Comparison of ENCODE assay signal across 21 mouse cellular contexts in genomic region chr11:76465879-76466278, GRCm38 (mm10). TPM values are rescaled to one million over a fixed set of nuclear protein-coding genes. Genes with fewer than 3 reads are reported as not detected.
DNase-seq lines count a peak whose midpoint lies in the region; ATAC-seq lines count a peak whose summit lies in the region.
"Had no signal": no experiment of that assay in that cellular context is flagged by ENCODE, and none has a peak within 500 bp of the region (broad histone marks: within the 10 kb centered on the region; RNA-seq: fewer than 3 reads in every experiment).

No protein-coding gene starts in this region.

- no peak for ATAC-seq in forebrain, embryonic 12.5 days (ENCODE audit: low FRiP score)
- ATAC-seq in midbrain, embryonic 13.5 days, result no peak
- ATAC-seq in midbrain, embryonic 11.5 days (ENCODE audit: low FRiP score), result no peak
- no peak for ATAC-seq in hindbrain, embryonic 13.5 days (ENCODE audit: low FRiP score)
- no peak for ATAC-seq in neural tube, embryonic 14.5 days (ENCODE audit: low read depth)
- no peak for ATAC-seq in megakaryocyte, adult 5-6 weeks (ENCODE audit: poor library complexity, severe bottlenecking)
- ATAC-seq: activated CD4-positive, CD25-positive, alpha-beta regulatory T cell, adult 4 months; inflammation-experienced regulatory T-cells, adult 6 months had no signal

- WGBS in forebrain, embryonic 12.5 days, result 97% methylated on average over 4 of the region's 4 CpGs
- 78% methylated on average over 4 of the region's 4 CpGs for WGBS in forebrain, embryonic 10.5 days
- 89% methylated on average over 4 of the region's 4 CpGs for WGBS in midbrain, embryonic 13.5 days
- 88% methylated on average over 4 of the region's 4 CpGs for WGBS in midbrain, embryonic 11.5 days
- WGBS in hindbrain, embryonic 13.5 days, result 84% methylated on average over 4 of the region's 4 CpGs
- 88% methylated on average over 4 of the region's 4 CpGs for WGBS in neural tube, embryonic 14.5 days

- peaks cover 29% of the 10 kb centered on the region for H3K36me3 ChIP-seq in forebrain, embryonic 12.5 days (replicated peaks)
- peaks cover 39% of the 10 kb centered on the region for H3K36me3 ChIP-seq in forebrain, embryonic 10.5 days (replicated peaks)
- H3K36me3 ChIP-seq in midbrain, embryonic 13.5 days, result peaks cover 38% of the 10 kb centered on the region
- peaks cover 3% of the 10 kb centered on the region; the same call in 1 of the 2 replicates for H3K36me3 ChIP-seq in midbrain, embryonic 11.5 days (ENCODE audit: control insufficient read depth, insufficient read depth, low read length)
- peaks cover 37% of the 10 kb centered on the region for H3K36me3 ChIP-seq in hindbrain, embryonic 13.5 days
- peaks cover 10% of the 10 kb centered on the region for H3K36me3 ChIP-seq in neural tube, embryonic 14.5 days (ENCODE audit: control insufficient read depth, insufficient read depth, low read length)
- H3K36me3 ChIP-seq: liver, embryonic 13.5 days had no signal

- H3K4me2 ChIP-seq in forebrain, embryonic 12.5 days, result peak overlapping the region; percentile 6; the same call in 1 of the 2 replicates
- peak overlapping the region; percentile 73 for H3K4me2 ChIP-seq in midbrain, embryonic 13.5 days (replicated peaks)
- no peak overlapping the region for H3K4me2 ChIP-seq in midbrain, embryonic 11.5 days
- H3K4me2 ChIP-seq in hindbrain, embryonic 13.5 days, result peak overlapping the region; percentile 78
- peak overlapping the region; percentile 64; the same call in 1 of the 2 replicates for H3K4me2 ChIP-seq in neural tube, embryonic 14.5 days (ENCODE audit: low read depth, low read length)
- H3K4me2 ChIP-seq: embryonic facial prominence, embryonic 15.5 days; limb, embryonic 12.5 days; liver, embryonic 13.5 days; lung, embryonic 15.5 days had no signal

- no peak overlapping the region for H3K27ac ChIP-seq in forebrain, embryonic 12.5 days
- H3K27ac ChIP-seq in forebrain, embryonic 10.5 days, result no peak overlapping the region
- no peak overlapping the region for H3K27ac ChIP-seq in midbrain, embryonic 13.5 days
- no peak overlapping the region for H3K27ac ChIP-seq in midbrain, embryonic 11.5 days (ENCODE audit: low read depth, low read length)
- peak overlapping the region; percentile 97; the same call in 1 of the 2 replicates for H3K27ac ChIP-seq in hindbrain, embryonic 13.5 days
- no peak overlapping the region for H3K27ac ChIP-seq in neural tube, embryonic 14.5 days (ENCODE audit: low read depth, low read length)
- H3K27ac ChIP-seq: embryonic facial prominence, embryonic 15.5 days; liver, embryonic 13.5 days; lung, embryonic 15.5 days had no signal

- no peak for DNase-seq in forebrain, embryonic 10.5 days (ENCODE audit: extremely low spot score, low spot score)
- no peak for DNase-seq in midbrain, embryonic 11.5 days (ENCODE audit: low spot score, missing footprints)
- DNase-seq in layer of hippocampus, adult 8-10 months (ENCODE audit: low spot score in 2 of 2), result no peak
- DNase-seq: adrenal gland, postnatal 25 days; cerebellum, adult 18-20 months; gastrocnemius, postnatal 14 days; heart, postnatal 10 days; liver, embryonic 13.5 days; right cerebral cortex, adult 18-20 months had no signal

- no peaks in the 10 kb centered on the region for H3K9me3 ChIP-seq in forebrain, embryonic 12.5 days
- no peaks in the 10 kb centered on the region for H3K9me3 ChIP-seq in forebrain, embryonic 10.5 days
- no peaks in the 10 kb centered on the region for H3K9me3 ChIP-seq in midbrain, embryonic 13.5 days
- no peaks in the 10 kb centered on the region for H3K9me3 ChIP-seq in midbrain, embryonic 11.5 days (ENCODE audit: control insufficient read depth, low read length)
- no peaks in the 10 kb centered on the region for H3K9me3 ChIP-seq in hindbrain, embryonic 13.5 days
- no peaks in the 10 kb centered on the region for H3K9me3 ChIP-seq in neural tube, embryonic 14.5 days (ENCODE audit: control insufficient read depth, low read length)
- H3K9me3 ChIP-seq: embryonic facial prominence, embryonic 15.5 days; limb, embryonic 12.5 days; liver, embryonic 13.5 days; lung, embryonic 15.5 days; megakaryocyte, embryonic 14.5 days had no signal

- H3K9ac ChIP-seq in forebrain, embryonic 12.5 days, result no peak overlapping the region
- 0 out of 2 replicates have a peak overlapping the region, but pooled peaks have one; percentile 84 for H3K9ac ChIP-seq in midbrain, embryonic 13.5 days (replicated peaks)
- no peak overlapping the region for H3K9ac ChIP-seq in midbrain, embryonic 11.5 days (ENCODE audit: low read length)
- H3K9ac ChIP-seq in hindbrain, embryonic 13.5 days, result peak overlapping the region; percentile 85
- no peak overlapping the region for H3K9ac ChIP-seq in neural tube, embryonic 14.5 days (replicated peaks; ENCODE audit: low read depth, low read length)
- H3K9ac ChIP-seq: embryonic facial prominence, embryonic 15.5 days; limb, embryonic 12.5 days; liver, embryonic 13.5 days; lung, embryonic 15.5 days had no signal

- H3K4me1 ChIP-seq in forebrain, embryonic 12.5 days, result peaks cover 64% of the 10 kb centered on the region
- peaks cover 63% of the 10 kb centered on the region for H3K4me1 ChIP-seq in forebrain, embryonic 10.5 days
- peaks cover 78% of the 10 kb centered on the region for H3K4me1 ChIP-seq in midbrain, embryonic 13.5 days (replicated peaks)
- peaks cover 34% of the 10 kb centered on the region for H3K4me1 ChIP-seq in midbrain, embryonic 11.5 days (ENCODE audit: control insufficient read depth, insufficient read depth, low read length)
- H3K4me1 ChIP-seq in hindbrain, embryonic 13.5 days (replicated peaks), result peaks cover 94% of the 10 kb centered on the region
- H3K4me1 ChIP-seq in neural tube, embryonic 14.5 days (ENCODE audit: control insufficient read depth, insufficient read depth, low read length), result peaks cover 46% of the 10 kb centered on the region

- no peaks in the 10 kb centered on the region for H3K27me3 ChIP-seq in forebrain, embryonic 12.5 days
- H3K27me3 ChIP-seq in forebrain, embryonic 10.5 days (ENCODE audit: poor library complexity, severe bottlenecking), result peaks cover 25% of the 10 kb centered on the region
- no peaks in the 10 kb centered on the region for H3K27me3 ChIP-seq in midbrain, embryonic 13.5 days
- no peaks in the 10 kb centered on the region for H3K27me3 ChIP-seq in midbrain, embryonic 11.5 days (ENCODE audit: control insufficient read depth, insufficient read depth, low read length)
- no peaks in the 10 kb centered on the region for H3K27me3 ChIP-seq in hindbrain, embryonic 13.5 days
- H3K27me3 ChIP-seq in neural tube, embryonic 14.5 days (ENCODE audit: control insufficient read depth, insufficient read depth, low read length), result no peaks in the 10 kb centered on the region
- H3K27me3 ChIP-seq: embryonic facial prominence, embryonic 15.5 days; limb, embryonic 12.5 days; lung, embryonic 15.5 days had no signal

- H3K4me3 ChIP-seq in forebrain, embryonic 12.5 days (replicated peaks), result no peak overlapping the region
- H3K4me3 ChIP-seq in forebrain, embryonic 10.5 days, result no peak overlapping the region
- 0 out of 2 replicates have a peak overlapping the region, but pooled peaks have one; percentile 48 for H3K4me3 ChIP-seq in midbrain, embryonic 13.5 days (replicated peaks)
- no peak overlapping the region for H3K4me3 ChIP-seq in midbrain, embryonic 11.5 days (ENCODE audit: low read depth, low read length)
- peak overlapping the region; percentile 46; the same call in 1 of the 2 replicates for H3K4me3 ChIP-seq in hindbrain, embryonic 13.5 days
- no peak overlapping the region for H3K4me3 ChIP-seq in neural tube, embryonic 14.5 days (ENCODE audit: low read depth, low read length)
- H3K4me3 ChIP-seq: embryonic facial prominence, embryonic 15.5 days; limb, embryonic 12.5 days; liver, embryonic 13.5 days; lung, embryonic 15.5 days; megakaryocyte, embryonic 14.5 days; myocyte had no signal

RNA-seq across cellular contexts. Expression of gene Timm22, which starts 59.1 kb away (rescaled TPM):
- 103 and 109 TPM in 2 replicates for polyA plus RNA-seq in forebrain, embryonic 12.5 days (2016; fragmentation: Nextera tagmentation; extraction: Ambion mirVana)
- 127 and 128 TPM in 2 replicates for polyA plus RNA-seq in forebrain, embryonic 10.5 days (2016; fragmentation: Nextera tagmentation; extraction: Ambion mirVana)
- 96.3 and 102 TPM in 2 replicates for polyA plus RNA-seq in midbrain, embryonic 13.5 days (2015; fragmentation: Nextera tagmentation; extraction: Ambion mirVana)
- 117 and 118 TPM in 2 replicates for polyA plus RNA-seq in midbrain, embryonic 11.5 days (2014; fragmentation: Nextera tagmentation; extraction: Ambion mirVana)
- polyA plus RNA-seq in hindbrain, embryonic 13.5 days (2015; fragmentation: Nextera tagmentation; extraction: Ambion mirVana), result 116 and 119 TPM in 2 replicates
- 114 and 116 TPM in 2 replicates for polyA plus RNA-seq in neural tube, embryonic 14.5 days (2014; fragmentation: Nextera tagmentation; extraction: Ambion mirVana)
- total RNA-seq in layer of hippocampus, adult 8-10 months (2022), result 10 to 100 TPM; 24.5 to 33.1 (median 31.1) TPM
- total RNA-seq in megakaryocyte, adult 5-6 weeks (2015), result 10.5 and 11.0 TPM in 2 replicates
- 6.5 and 10.3 TPM in 2 replicates for total RNA-seq in megakaryocyte, adult 5-6 weeks (2017)

Comparison
In these comparisons a context has a peak if more than half of its experiments do, and no peak if none do; other contexts are left out.
1. H3K4me3 ChIP-seq: peak in midbrain, embryonic 13.5 days (single experiment) and hindbrain, embryonic 13.5 days (single experiment); none in forebrain, embryonic 12.5 days (single experiment), forebrain, embryonic 10.5 days (single experiment), midbrain, embryonic 11.5 days (single experiment) and neural tube, embryonic 14.5 days (single experiment).
2. H3K9ac ChIP-seq: peak in midbrain, embryonic 13.5 days (single experiment) and hindbrain, embryonic 13.5 days (single experiment); none in forebrain, embryonic 12.5 days (single experiment), midbrain, embryonic 11.5 days (single experiment) and neural tube, embryonic 14.5 days (single experiment).